Mouse (Mus musculus): ENCODE results near the gene D6Ertd527e. TPM values are rescaled to one million over a fixed set of nuclear protein-coding genes. Genes with fewer than 3 reads are reported as not detected.

D6Ertd527e gene
- 0.26 TPM for polyA plus RNA-seq (2017; shearing (Covaris generic))

DNA sequence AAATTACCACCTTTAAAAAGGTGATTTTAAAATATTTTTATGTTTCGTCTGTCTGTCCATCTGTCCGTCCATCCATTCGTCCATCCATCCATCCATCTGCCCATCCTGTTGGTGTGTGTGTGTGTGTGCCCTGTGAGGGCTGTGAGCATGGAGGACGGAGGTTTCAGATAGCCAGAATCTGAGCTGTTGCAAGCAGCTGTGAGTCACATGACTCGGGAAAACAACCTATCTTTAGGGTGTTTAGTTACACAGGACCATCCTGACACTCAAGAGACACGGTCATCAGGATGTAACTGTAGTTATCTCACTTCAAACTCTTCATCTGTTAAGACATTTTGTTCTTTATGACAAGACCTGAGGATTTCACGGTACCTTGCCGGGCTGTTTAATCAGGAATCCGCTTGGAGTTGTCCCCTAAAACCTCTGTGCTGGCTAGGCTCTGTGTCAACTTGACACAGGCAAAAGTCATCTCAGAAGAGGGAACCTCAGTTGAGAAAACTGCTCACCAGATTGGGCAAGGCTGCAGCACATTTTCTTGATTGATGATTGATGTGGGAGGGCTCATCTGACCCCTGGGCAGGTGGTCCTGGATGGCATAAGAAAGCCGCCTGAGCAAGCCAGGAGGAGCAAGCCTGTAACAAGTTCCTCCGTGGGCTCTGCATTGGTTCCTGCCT lies at the start of gene D6Ertd527e:
Gene D6Ertd527e (plus strand): TSS at position 624 of the 674 bp plus-strand sequence.

Other genes with a start within 250 kb of the D6Ertd527e start
- gene Nfu1, start 95.5 kb upstream of the D6Ertd527e start, polyA plus RNA-seq (2017; shearing (Covaris generic)): 97.5 TPM
- 33.1 TPM for gene Gfpt1, start 61.9 kb upstream of the D6Ertd527e start, polyA plus RNA-seq (2017; shearing (Covaris generic))
- gene Antxr1, start 231.1 kb downstream of the D6Ertd527e start, polyA plus RNA-seq (2017; shearing (Covaris generic)): 0.21 TPM
- gene Gkn1, start 246.2 kb downstream of the D6Ertd527e start, polyA plus RNA-seq (2017; shearing (Covaris generic)): not detected